Mouse (Mus musculus): Measurements from ENCODE around the gene H1fx.

GRCm38 (mm10) chr6:87995519-87995918 lies 14.1 kb upstream of the H1fx start:
- TF ChIP-seq CTCF (IDR thresholded peaks at IDR 0.05; ENCODE audit: insufficient read depth, low read length) (no peak), POLR2A (IDR thresholded peaks at IDR 0.05; ENCODE audit: borderline replicate concordance, extremely low read depth, low read depth, low read length) (no peak)

Measured in lung, adult 2 months (tissue).